Mouse (Mus musculus) adipose tissue, adult 10 weeks (tissue): ENCODE data around the gene Prr5. TPM values are rescaled to one million over a fixed set of nuclear protein-coding genes. Genes with fewer than 3 reads are reported as not detected.

Experiments used
- polyA plus RNA-seq: library from polyadenylated mRNA; stranded (reverse); fragments of 350-450 nt; fragmentation: Illumina TruSeq; extraction: RNeasy Lipid Tissue Mini Kit (QIAGEN cat#74804); gene quantifications from one replicate; pipeline ENCODE4 v1.2.3, GENCODE M21; 2014; ENCODE audit warnings: low read depth, low replicate concordance

The Prr5 gene
- polyA plus RNA-seq: 60.2 TPM

GRCm38 (mm10) chr15:84668938-84669747, at the start of gene Prr5:
TSS of gene Prr5 (plus strand) at chr15:84669620.

GRCm38 (mm10) chr15:84719791-84720190, 50.4 kb downstream of the Prr5 start, which contains the start of gene Arhgap8:
TSS of gene Arhgap8 (plus strand) at chr15:84720052.

Other genes with a start within 250 kb of the Prr5 start
- 0.35 TPM for gene Shisal1, start 222.5 kb upstream of the Prr5 start, polyA plus RNA-seq
- 6.9 TPM for gene Rtl6, start 111.8 kb upstream of the Prr5 start, polyA plus RNA-seq
- 19.8 TPM for gene Arhgap8, start 50.4 kb downstream of the Prr5 start, polyA plus RNA-seq
- 1.6 TPM for gene Phf21b, start 186.4 kb downstream of the Prr5 start, polyA plus RNA-seq